Mouse (Mus musculus): ENCODE measurements around the gene Adam34.
"Not testable (repeated sequence)": the region's sequence is repeated elsewhere in the genome, so short reads cannot be mapped to it uniquely, and the experiment has no call there.

Gene Adam34

DNA sequence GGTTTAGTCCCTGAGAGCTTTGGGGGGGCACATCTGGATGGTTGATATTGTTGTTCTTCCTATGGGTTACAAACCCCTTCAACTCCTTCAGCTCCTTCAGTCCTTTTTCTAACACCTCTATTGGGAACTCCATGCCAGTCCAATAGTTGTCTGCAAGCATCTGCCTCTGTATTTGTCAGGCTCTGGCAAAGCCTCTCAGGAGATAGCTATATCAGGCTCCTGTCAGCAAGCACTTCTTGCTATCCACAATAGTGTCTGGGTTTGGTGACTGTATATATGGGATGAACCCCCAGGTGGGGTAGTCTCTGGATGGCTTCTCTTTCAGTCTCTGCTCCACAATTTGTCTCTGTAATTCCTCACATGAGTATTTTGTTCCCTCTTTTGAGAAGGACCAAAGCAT is at the start of gene Adam34:
Gene Adam34 (minus strand): TSS at position 101 of the 400 bp plus-strand sequence.
- no peak for DNase-seq (ENCODE audit: low spot score in 2 of 2)

DNA sequence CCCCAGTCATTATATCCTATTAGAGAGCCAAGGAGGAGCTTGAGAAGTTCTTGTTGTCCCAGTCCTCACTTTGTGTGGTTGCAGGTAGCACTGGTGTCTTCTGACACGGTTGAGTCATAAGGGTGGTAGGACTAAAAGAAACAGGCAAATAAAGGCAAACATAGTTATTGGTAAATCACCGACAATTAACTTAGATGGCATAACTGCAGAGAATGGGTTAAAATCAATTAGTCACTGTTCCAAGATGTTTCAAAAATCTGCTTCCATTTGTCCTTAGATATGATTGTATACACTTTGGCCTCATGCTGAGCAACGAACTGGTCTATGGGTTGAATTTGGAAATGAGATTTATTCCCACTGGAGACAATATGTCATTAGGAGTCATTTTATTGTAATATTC is 82.7 kb downstream of the Adam34 start, which contains the start of gene Gm5346:
Gene Gm5346 (minus strand): TSS at position 101 of the 400 bp plus-strand sequence.
- DNase-seq (ENCODE audit: low spot score in 2 of 2): no peak

DNA sequence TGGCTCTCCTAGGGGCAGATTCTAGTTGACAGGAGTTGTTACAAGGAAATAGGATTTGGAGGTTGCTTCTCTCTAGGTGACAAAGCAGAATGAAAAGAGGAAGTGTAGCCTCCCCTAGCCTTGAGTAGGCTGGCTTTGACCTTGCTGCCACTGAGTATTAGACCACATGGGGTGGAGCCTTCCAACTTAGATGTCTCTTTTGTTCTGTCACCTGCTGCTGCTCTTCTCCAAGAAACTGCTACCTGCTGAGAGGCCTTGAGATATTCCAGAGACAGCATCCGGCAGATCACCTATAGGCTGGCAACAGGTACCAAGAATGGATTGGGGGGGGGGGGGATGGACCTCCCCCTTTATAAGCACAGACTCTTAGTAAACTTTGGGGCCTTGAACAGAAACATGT is 93.8 kb downstream of the Adam34 start:
- no peak for DNase-seq (ENCODE audit: low spot score in 2 of 2)

DNA sequence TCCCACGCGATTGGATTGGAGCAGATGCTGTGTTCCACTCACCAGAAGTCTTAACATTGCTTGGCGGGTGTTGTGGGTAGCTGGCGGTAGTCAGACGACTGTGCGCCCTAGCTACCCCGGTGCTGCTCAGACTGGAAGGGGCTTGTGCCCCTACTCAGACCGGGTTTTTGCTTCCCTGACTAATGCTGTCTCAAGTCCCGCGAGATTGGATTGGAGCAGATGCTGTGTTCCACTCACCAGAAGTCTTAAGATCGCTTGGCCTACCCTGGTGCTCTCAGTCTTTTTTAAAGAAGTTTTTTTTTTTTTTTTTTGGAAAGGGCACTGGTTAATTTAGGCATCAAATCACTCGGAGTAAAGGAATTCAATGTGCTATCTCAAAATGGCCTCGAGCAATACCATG is 106.2 kb downstream of the Adam34 start:
- DNase-seq (ENCODE audit: low spot score in 2 of 2): not testable (repeated sequence)

DNA sequence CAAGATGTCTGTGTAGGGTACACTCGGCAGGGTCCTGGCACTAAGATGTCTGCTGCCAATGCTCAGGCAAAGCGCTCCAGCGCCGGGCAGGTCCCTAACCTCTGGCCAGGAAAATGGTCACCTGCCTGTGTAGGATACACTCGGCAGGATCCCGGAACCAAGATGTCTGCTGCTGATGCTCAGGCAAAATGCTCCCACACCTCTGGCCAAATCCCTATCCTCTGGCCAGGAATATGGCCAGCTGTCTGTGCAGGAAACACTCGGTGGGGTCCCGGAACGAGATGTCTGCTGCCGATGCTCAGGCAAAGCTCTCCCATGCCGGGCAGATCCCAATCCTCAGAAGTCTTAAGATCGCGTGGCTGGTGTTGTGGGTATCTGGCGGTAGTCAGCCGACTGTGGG is 106.7 kb downstream of the Adam34 start:
- DNase-seq (ENCODE audit: low spot score in 2 of 2): not testable (repeated sequence)

Data from frontal cortex, postnatal 10 days (tissue).